Mouse (Mus musculus) cerebellum, adult 18-20 months (tissue): ENCODE results near the gene Caprin2.
A peak's percentile ranks its signal among the peaks of the same experiment; 100 is the strongest.
"Not testable (repeated sequence)": the region's sequence is repeated elsewhere in the genome, so short reads cannot be mapped to it uniquely, and the experiment has no call there.

ENCODE experiments used
- DNase-seq, 2 experiments: peaks; one replicate each; pipeline ENCODE4 v3.0.0; 2021

Caprin2 gene

DNA sequence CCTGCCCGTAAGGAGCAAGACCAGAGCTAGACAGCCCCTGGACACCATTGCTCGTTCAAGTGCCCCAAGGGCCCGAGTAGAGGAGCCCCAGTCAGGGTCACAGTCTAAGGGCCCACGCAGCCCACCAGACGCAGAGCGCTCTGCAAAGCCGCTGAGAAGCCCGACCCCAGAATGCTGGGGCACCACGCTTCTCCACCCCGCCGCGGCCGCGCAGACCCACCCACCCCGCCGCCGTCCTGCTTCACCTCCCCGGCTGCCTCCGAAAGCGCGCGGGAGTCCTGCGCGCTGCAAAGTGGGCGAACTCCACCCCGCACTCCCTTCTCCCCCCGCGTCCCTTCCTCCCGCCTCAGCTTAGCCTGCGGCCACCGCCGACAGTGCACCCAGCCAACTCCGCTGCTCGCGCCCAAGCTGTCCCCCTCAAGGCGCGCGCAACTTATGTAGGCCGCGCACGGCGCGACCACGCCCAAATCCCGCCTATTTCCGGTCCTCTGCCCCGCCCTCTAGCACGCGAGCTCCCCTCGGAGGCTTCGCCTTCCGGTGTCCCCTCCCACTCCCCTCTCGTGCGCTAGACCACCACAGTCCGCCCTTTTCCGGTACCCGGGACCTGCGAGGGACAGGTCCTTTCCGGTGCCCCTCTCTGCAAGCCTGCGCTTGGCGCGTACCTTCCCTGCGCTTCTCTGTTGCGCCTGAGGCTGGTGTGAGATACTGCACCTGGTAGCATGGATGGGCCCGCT is at the start of gene Caprin2:
Gene Caprin2 (minus strand): TSS at position 465 of the 734 bp plus-strand sequence.
- DNase-seq, result peak; percentile 91 to 93

DNA sequence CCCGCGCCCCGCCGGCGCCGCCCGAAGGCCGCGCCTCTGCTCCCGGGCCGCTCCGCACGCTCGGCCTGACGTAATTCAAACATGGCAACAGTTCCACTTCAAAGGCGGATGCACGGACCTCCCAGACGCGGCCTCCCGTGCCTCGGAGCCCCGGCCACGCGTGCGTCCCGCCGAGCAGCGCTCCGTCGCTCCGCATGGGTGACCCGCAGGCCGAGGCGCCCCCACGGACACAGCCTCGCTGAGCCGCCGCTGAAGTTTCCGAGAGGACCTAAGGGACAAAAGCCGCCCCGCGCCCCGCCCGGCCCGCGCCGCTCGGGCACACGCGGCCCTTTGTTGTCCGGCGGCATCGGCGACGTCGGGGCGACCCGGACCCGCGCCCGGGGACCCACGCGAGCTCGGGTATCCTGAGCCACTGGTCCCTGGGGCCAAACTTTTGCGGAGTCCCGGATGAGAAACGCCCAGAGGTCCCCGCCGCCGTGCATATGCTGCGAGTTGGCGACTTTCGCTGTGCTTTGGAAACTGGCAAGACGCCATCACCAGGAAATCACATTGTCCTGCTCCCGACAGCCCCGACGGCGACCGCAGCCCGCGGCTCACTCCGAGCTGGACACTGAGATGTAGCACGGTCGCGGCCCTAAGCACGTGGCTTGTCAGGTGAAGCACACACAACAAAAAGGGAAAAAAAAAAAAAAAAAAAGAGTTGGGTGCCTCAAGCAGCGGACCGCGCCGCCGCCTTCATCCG is 48.9 kb upstream of the Caprin2 start:
- peak; percentile 29 to 50 for DNase-seq

DNA sequence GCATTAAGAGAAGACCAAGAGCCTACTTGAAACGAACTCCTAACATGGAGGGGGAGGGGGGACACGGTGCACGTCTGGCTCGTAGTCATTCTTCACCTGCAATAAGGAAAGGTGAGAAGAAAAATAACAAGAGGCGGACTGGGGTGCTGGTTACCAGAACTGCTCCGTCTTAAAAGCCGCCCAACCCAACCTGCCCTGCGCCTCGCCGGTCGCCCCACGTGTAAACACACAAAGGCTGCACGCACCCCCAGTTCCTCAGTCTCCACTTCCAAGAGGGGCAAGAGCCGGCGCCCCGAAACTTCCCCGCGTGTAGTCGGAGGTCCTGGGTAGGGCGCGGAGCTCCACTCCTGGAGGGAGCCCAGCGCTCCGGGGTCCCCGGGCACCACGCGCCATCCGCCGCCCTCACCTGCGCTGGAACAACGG is 48.3 kb upstream of the Caprin2 start:
- DNase-seq, result peak; percentile 5 to 41

DNA sequence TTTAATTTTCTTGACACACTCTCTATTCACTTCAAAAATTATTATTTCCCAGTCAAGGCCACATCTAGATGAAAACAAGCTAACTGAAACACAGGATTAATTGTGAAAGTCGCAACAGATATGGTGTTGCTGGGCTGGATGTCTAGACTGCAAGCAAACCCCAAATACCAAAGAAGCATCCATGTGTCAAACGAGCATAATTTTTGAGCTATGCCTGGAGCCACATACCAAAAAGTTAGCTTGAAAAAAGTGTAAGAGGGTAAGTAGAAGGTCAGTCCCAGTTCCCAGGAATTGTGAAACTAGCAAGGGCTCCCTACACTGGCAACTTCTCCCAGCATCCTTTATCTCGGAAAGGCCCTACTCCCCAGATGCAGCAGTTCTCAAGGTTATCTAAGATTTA is 47.7 kb upstream of the Caprin2 start:
- no peak for DNase-seq

DNA sequence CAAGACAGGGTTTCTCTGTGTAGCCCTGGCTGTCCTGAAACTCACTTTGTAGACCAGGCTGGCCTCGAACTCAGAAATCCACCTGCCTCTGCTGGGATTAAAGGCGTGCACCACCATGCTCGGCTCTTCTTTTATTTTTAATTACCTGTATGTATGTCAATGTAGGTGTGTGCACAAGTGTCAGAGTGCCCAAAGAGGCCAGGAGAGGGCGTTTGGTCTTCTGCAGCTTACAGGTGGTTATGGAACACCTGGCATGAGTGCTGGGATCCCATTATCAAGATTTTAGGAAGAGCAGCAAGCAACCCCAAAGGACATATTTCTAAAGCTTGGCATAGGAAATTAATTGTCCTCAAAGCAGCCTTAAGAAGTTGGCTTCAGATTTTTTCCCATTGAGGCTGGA is 46.4 kb upstream of the Caprin2 start:
- DNase-seq, result no peak

DNA sequence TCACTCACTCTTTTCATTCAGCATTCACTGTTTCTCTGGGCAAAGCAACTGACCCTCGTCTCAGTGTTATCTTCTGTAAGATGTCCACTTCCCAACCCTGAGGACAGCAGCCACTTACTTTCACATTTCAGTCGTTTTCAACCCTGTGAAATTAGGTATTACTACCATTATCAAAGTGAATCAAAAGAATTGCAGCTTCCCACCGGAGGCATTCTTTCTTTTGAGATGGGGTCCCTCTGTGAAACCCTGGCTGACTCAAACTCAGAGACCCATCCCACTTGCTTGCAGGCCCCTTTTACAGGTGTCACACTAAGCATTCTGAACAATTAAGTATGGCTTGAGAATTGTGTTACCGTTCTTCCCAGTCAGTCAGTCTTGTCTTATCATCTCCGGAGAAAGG is 45.8 kb upstream of the Caprin2 start:
- no peak for DNase-seq

DNA sequence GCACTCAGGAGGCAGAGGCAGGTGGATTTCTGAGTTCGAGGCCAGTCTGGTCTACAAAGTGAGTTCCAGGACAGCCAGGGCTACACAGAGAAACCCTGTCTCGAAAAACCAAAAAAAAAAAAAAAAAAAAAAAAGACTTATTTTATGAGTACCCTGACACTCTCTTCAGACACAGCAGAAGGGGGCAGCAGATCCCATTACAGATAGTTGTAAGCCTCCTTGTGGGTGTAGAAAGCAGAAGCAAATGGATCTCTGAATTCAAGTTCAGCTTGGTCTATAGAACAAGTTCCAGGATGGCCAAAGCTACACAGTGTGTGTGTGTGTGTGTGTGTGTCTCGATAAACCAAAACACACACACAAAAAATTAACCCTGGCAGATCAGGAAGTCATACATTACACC is 44.3 kb upstream of the Caprin2 start:
- peak in 1 of 2 experiments; percentile 7 for DNase-seq

DNA sequence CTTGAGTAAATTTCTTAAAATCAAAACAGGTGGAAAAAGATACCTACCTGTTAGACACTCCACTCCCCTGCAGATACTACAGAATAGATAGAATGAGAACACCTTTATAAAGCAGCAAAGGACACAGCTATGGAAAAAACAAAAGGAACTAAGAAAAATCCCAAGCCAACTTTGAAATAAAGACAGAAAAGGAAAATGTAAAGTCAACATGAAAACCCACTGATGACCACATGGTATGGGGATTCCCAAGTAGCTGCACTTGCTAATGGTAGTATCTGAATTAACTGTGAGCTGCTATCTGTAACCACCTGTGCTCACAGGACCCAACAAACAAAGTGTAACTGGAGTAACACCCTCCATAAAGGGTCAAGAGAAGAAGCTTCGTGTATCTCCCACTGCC is 41.7 kb upstream of the Caprin2 start:
- no peak for DNase-seq

DNA sequence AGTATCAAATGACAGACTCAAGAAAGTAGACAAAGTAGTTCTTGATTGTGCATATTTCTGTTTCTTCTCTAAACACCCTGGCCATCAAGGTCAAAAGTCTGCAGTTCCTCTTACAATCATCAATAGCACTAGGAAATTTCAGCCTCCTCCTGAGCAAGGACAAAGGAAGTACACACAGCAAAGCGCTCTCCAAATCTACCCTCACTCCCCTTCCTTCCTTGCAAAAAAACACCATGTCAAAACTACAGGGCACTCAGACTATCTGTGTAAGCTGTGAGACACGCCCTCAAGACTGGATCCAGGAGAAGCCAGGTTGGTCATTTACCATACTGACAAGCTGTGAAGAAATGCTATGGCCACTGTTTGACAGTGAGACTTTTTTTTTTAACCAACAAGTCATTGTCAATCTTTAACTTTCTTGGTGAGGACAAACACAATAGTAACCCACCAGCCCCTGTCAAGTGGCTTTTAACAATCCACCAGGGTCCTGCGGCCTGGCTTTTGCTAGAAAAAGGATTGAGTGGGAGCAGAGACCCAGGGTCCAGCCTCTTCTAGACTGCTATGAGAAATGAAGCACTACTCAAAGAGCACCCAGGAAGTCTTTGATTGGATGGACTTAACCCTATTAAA is 39.0 kb upstream of the Caprin2 start:
- DNase-seq, result no peak

DNA sequence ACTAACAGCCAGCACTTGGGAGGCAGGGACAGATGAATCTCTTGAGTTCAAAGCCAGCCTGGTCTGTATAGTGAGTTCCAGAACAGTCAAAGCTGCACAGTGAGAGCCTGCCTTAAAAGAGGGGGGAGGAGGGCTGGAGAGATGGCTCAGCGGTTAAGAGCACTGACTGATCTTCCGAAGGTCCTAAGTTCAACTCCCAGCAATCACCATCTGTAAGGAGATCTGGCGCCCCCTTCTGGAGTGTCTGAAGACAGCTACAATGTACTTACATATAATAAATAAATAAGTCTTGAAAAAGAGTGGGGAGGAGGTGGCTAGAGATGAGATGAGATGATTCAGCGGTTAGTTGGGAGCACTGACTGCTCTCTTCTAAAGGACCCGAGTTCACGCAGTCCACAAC is 35.2 kb upstream of the Caprin2 start:
- DNase-seq, result no peak

DNA sequence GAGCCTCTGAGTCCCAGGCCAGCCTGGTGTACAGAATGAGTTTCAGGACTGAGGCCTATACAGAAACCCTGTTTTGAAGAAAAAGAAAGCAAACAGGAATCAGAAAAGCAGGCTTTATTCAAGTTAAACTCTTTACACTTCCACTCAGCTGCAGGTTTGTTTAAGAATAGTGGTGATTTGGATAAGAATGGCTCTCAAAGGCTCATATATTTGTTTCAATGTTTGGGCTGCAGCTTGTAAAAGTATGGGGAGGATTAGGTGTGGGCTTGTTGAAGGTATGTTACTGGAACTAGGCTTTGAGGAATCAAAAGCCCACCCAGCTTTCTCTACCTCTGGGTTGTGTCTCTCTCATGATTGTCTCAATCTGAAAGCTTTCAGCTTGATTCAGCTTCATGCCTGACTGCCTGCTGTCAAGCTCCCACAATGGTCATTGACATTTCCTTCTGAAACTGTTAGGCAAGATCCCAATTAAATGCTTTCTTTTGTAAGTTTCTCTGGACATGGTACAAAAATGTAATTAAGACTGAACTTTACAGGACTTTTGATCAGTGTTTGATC is 22.9 kb upstream of the Caprin2 start:
- DNase-seq, result no peak

DNA sequence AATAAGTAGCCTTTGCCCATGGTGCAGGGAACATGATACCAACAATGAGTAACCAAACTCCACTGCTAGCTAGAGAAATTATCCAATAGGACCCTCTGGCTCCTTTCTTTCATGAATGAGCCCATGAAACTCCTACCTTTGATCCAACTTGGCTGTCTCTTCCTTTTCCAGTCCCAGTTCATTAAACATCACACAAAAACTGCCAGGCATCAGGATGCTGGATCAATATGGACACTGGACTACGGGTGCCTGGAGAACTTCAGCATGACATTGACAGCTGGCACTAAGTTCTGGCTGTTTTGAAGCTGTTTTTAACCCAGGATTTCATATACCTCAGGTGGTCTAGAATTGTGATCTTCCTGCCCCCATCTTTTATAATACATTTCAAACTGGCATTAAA is 21.6 kb upstream of the Caprin2 start:
- DNase-seq, result no peak

DNA sequence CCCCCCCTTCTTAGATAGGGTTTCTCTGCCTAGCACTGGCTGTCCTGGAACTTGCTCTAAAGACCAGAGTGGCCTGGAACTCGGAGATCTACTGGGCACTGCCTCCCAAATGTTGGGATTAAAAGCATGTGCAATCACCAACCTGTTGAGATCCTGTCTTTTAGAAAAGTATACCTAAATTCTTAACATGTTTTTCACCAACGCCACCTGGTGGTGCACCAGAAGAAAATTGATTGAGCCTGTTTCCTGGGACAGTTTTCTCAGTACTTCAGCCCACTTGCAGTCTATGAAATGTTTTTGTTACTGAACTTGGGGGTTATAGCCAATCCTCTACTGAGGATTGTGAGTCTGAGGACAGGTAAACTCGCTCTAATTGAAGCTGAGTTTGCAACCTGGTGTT is 20.8 kb upstream of the Caprin2 start:
- DNase-seq, result peak in 1 of 2 experiments; percentile 8

DNA sequence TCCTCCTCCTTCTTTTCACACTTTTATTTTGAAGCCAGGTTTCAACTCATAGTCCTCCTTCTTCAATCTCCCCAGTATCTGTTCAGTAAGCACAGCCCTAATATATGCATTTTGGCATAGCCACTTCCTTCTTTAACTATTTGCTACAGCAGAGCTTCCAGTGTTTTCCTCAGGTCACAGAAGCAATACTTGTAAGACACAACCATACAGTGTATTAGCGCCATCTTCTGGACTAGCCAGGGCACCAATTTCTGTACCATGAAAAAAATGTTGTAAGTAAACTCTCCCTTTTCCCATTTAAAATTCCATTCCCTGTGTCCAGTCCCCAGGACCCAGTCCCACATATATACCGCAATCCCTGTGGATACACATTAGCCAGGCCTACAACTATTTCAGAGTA is 17.9 kb upstream of the Caprin2 start:
- peak; percentile 35 to 36 for DNase-seq

DNA sequence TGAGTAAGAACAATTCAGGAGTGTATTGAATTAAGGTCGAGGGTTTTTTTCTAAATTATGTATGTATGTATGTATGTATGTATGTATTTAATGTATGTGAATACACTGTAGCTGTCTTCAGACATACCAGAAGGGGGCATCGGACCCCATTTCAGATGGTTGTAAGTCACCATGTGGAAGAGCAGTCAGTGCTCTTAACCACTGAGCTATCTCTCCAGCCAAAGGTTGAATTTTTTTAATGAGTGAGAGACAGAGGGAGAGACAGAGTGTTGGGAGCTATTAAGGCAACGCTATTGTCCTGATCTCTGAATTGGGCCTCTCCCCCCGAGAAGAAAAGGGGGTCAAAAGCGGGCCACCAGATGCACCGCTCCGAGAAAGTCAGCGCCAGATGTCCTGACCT is 15.9 kb upstream of the Caprin2 start:
- not testable (repeated sequence) for DNase-seq

DNA sequence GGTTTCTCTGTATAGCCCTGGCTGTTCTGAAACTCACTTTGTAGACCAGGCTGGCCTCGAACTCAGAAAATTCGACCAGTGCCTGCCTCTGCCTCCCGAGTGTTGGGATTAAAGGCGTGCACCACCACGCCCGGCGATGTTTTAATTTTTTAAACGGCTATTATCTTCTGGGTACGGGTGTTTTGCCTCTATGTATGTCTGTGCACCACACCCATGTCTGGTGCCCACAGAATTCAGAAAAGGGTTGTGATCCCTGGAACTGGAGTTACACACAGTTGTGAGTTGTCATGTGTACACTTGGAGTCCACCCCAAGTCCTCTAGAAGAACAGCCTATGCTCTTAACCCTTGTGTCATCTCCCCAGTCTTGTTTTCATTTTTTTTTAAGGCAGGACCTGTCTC is 10.9 kb upstream of the Caprin2 start:
- DNase-seq, result no peak

DNA sequence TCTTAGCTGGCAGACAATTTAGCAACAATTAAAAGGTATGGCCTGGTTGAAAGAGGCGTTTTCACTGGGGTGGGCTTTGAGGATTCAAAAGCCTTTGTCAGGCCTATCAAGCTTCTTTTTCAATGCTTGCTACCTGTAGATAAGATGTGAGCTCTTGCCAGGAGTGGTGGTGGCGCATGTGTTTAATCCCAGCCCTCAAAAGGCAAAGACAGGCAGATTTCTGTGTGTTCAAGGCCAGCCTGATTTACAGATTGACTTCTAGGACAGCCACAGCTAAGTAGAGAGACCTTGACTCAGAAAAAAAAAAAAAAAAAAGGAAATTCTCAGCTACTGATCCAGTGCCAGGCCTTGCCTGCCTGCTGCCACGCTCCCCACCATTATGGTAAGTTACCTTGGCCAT is 6.7 kb upstream of the Caprin2 start:
- DNase-seq, result no peak

DNA sequence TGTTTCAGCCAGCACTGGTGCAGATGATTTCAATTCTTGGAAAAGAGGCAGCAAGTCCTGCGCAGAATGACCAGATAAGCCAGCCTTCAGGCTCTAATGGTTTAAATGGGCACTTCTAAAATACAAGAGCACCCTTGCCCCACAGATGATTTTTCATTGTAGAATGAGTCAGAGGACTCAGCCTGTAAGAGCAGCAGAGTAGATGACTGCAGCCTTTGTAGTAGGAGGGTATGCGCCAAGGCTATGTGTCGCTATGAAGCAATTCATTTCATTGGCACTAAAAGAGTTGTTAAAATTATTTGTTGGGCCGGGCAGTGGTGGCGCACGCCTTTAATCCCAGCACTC is 442 bp upstream of the Caprin2 start:
- no peak for DNase-seq

DNA sequence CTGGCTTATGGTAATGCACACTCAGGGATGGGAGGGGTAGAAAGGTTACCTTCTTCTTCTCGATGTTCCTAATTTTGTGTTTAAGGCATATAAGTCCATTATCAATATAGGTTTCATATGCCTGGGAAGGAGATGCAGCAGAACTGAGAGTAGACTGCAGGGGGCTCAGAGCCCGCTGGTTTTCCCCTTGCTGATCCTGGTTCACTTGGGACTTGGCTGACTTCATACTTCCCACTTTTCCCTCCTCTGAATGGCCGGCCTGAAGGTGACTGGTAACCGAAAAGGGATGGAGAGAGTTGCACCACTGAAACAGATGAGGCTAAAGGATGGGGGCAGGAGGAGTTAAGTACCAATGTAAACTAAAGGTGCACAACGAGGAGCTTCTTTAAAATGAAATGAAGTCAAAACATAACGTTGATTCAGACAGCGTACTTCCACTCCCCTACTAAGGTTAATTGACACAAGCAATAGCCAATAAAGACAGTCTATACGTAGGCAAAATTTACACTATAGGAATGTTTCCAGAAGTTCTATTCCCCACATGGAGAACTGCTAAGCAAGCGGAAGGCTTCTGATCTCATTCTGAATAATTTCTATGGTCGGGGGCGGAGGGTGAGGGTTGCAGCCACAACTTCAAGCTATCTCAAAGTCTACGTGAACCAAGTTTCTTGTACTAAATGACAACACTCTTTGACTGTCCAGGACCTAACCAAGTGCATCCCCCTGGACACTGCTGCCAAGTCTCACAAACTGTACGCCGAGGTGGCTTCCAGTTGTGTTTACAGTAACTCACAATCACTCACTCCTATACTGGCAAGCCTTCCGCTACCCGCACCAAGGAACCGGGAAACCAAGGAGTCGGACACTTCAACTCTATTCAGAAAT is 907 bp downstream of the Caprin2 start:
- peak in 1 of 2 experiments; percentile 6 for DNase-seq

DNA sequence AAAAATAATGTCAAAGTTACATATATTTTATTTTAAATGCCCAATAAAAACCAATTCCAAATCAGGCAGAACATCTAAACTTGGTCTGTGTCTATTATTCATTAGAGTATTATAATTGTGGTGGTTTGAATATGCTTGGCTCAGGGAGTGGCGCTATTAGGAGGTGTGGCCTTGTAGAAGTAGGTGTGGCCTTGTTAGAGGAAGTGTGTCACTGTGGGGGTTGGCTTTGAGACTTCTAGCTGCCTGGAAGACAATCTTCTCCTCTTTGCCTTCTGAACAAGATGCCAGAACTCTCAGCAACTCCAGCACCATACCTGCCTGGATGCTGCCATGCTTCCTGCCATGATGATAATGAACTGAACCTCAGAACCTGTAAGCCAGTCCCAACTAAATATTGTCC is 22.1 kb downstream of the Caprin2 start:
- no peak for DNase-seq

DNA sequence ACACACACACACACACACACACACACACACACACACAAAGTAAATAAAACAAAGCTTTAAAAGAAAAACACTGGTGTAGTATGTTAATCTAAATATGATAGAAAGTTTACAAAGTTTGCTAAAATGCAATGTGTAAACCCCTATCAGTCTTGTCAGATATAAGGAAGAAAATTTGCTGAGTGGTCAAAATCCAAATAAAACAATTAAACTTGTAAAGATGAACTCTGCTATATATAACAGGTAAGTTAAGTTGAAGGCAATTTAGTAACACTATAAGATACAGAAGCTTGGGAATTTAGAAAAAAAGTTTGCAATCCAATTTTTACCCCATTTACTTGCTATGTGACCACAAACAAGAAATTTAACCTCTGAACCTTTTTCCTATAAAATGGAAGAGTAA is 50.4 kb downstream of the Caprin2 start:
- no peak for DNase-seq

DNA sequence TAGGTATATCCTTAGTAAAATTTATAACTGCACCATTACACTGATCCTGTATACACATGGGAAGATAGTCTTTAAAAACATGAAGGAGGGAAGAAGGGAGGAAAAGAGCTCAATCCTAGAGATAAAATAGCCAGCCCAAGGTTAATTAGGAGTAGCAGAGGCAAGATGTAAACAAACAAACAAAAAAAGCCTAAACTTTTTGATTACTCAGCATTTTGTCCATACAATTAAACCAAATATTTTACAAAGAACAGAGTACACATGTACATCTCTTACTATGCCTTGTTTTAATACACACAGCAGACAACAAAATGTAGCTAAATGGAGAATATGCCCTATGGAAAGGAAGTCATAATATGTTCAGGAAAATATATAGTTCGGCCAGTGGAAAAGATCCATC is 54.3 kb downstream of the Caprin2 start:
- no peak for DNase-seq

DNA sequence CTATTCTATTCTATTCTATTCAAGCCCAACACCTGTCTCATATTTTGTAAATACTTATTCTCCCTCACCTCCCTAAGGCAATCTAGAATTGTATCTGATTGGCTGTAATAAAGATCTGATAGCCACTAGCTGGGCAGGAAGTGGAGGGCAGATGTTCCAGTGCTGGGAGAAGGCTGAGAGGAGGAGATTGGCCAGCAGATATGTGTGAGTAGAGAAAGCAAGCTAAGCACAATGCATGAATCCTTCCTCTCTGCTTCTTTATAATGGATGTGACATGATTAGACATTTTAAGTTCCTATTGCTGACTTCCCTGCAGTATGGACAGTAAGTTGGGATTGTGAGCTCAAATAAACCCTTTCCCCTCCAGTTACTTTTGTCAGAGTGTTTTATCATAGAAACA is 57.6 kb downstream of the Caprin2 start:
- DNase-seq, result no peak
